Mouse (Mus musculus): ENCODE results near the gene Dnajc9. TPM values are rescaled to one million over a fixed set of nuclear protein-coding genes. Genes with fewer than 3 reads are reported as not detected.

Gene Dnajc9
- polyA plus RNA-seq, 1 experiment from 2014 or later, result 56.4 TPM

GRCm38 (mm10) chr14:20377112-20377521 is 11.6 kb downstream of the Dnajc9 start:
- Histone ChIP-seq H3K9me3 (ENCODE audit: low read length) (no peaks in the 10 kb centered on the region), H3K4me2 (ENCODE audit: low read depth, low read length) (no peak overlapping the region), H3K27ac (ENCODE audit: low read depth) (no peak overlapping the region; the same call in 1 of the 2 replicates), H3K4me1 (ENCODE audit: insufficient read depth) (peaks cover 18% of the 10 kb centered on the region), H3K36me3 (replicated peaks; ENCODE audit: insufficient read depth, low read length) (peaks cover 16% of the 10 kb centered on the region), H3K4me3 (ENCODE audit: low read depth, low read length) (no peak overlapping the region), H3K27me3 (ENCODE audit: insufficient read depth, low read length) (no peaks in the 10 kb centered on the region), H3K9ac (replicated peaks) (no peak overlapping the region)
- peak; percentile 49 for DNase-seq
- 36% methylated on average over 4 of the region's 4 CpGs for WGBS (ENCODE audit: insufficient replicate concordance)
- no peak for TF ChIP-seq CTCF (IDR thresholded peaks at IDR 0.05; ENCODE audit: low read depth)
- TF ChIP-seq EP300 (IDR thresholded peaks at IDR 0.05; ENCODE audit: low read depth), result peak; percentile 32; the same call in 1 of the 2 replicates
- ATAC-seq, result peak; percentile 66

- ATAC-seq, result no peak
- Histone ChIP-seq H3K4me1 (ENCODE audit: insufficient read depth) (peaks cover under 1% of the 10 kb centered on the region; the same call in 1 of the 2 replicates), H3K36me3 (replicated peaks; ENCODE audit: insufficient read depth, low read length) (peaks cover 14% of the 10 kb centered on the region), H3K27me3 (ENCODE audit: insufficient read depth, low read length) (no peaks in the 10 kb centered on the region), H3K4me3 (ENCODE audit: low read depth, low read length) (no peak overlapping the region), H3K9ac (replicated peaks) (no peak overlapping the region), H3K9me3 (ENCODE audit: low read length) (no peaks in the 10 kb centered on the region), H3K27ac (ENCODE audit: low read depth) (no peak overlapping the region), H3K4me2 (ENCODE audit: low read depth, low read length) (no peak overlapping the region)
- WGBS (ENCODE audit: insufficient replicate concordance), result 61% methylated on average over 1 of the region's 1 CpGs
- no peak for DNase-seq
- TF ChIP-seq EP300 (IDR thresholded peaks at IDR 0.05; ENCODE audit: low read depth), result no peak
- TF ChIP-seq CTCF (IDR thresholded peaks at IDR 0.05; ENCODE audit: low read depth), result no peak
Measured at GRCm38 (mm10) chr14:20371854-20372253, 16.9 kb downstream of the Dnajc9 start.

- H3K4me2 ChIP-seq (ENCODE audit: low read depth, low read length), result no peak overlapping the region
- H3K36me3 ChIP-seq (replicated peaks; ENCODE audit: insufficient read depth, low read length), result peaks cover 10% of the 10 kb centered on the region; the same call in 1 of the 2 replicates
- H3K27me3 ChIP-seq (ENCODE audit: insufficient read depth, low read length), result no peaks in the 10 kb centered on the region
- WGBS (ENCODE audit: insufficient replicate concordance), result 48% methylated on average over 7 of the region's 7 CpGs
- H3K9me3 ChIP-seq (ENCODE audit: low read length), result no peaks in the 10 kb centered on the region
- no peak overlapping the region for H3K4me3 ChIP-seq (ENCODE audit: low read depth, low read length)
- TF ChIP-seq EP300 (IDR thresholded peaks at IDR 0.05; ENCODE audit: low read depth), result no peak
- no peak for DNase-seq
- no peaks in the 10 kb centered on the region for H3K4me1 ChIP-seq (ENCODE audit: insufficient read depth)
- ATAC-seq, result peak; percentile 38; the same call in 1 of the 2 replicates
- no peak overlapping the region for H3K27ac ChIP-seq (ENCODE audit: low read depth)
- H3K9ac ChIP-seq (replicated peaks), result no peak overlapping the region
Measured at GRCm38 (mm10) chr14:20370798-20371197, 17.9 kb downstream of the Dnajc9 start.

GRCm38 (mm10) chr14:20368271-20368670 is 20.4 kb downstream of the Dnajc9 start:
- Histone ChIP-seq H3K36me3 (replicated peaks; ENCODE audit: insufficient read depth, low read length) (peaks cover 16% of the 10 kb centered on the region), H3K4me2 (ENCODE audit: low read depth, low read length) (no peak overlapping the region), H3K9ac (replicated peaks) (no peak overlapping the region), H3K27ac (ENCODE audit: low read depth) (no peak overlapping the region), H3K4me1 (ENCODE audit: insufficient read depth) (no peaks in the 10 kb centered on the region), H3K4me3 (ENCODE audit: low read depth, low read length) (no peak overlapping the region), H3K9me3 (ENCODE audit: low read length) (no peaks in the 10 kb centered on the region), H3K27me3 (ENCODE audit: insufficient read depth, low read length) (no peaks in the 10 kb centered on the region)
- peak; percentile 39 for DNase-seq
- ATAC-seq, result no peak
- TF ChIP-seq CTCF (IDR thresholded peaks at IDR 0.05; ENCODE audit: low read depth) (peak; percentile 49), EP300 (IDR thresholded peaks at IDR 0.05; ENCODE audit: low read depth) (no peak)
- 97% methylated on average over 3 of the region's 3 CpGs for WGBS (ENCODE audit: insufficient replicate concordance)

- no peak for ATAC-seq
- WGBS (ENCODE audit: insufficient replicate concordance), result 78% methylated on average over 4 of the region's 4 CpGs
Measured at GRCm38 (mm10) chr14:20363230-20363629, 25.5 kb downstream of the Dnajc9 start.

GRCm38 (mm10) chr14:20347991-20348541 is 40.6 kb downstream of the Dnajc9 start, which contains the start of the genes Ecd and Fam149b:
Gene Ecd (minus strand): TSS chr14:20348121.
Gene Fam149b (plus strand): TSS chr14:20348162.
- Histone ChIP-seq H3K36me3 (replicated peaks; ENCODE audit: insufficient read depth, low read length) (peaks cover 10% of the 10 kb centered on the region), H3K4me1 (ENCODE audit: insufficient read depth) (peaks cover 18% of the 10 kb centered on the region; the same call in 1 of the 2 replicates), H3K27me3 (ENCODE audit: insufficient read depth, low read length) (no peaks in the 10 kb centered on the region), H3K9ac (replicated peaks) (peak within 1 kb of the TSS; percentile 93), H3K9me3 (ENCODE audit: low read length) (no peaks in the 10 kb centered on the region), H3K4me2 (ENCODE audit: low read depth, low read length) (peak within 1 kb of the TSS; percentile 83), H3K4me3 (ENCODE audit: low read depth, low read length) (peak within 1 kb of the TSS; percentile 76), H3K27ac (ENCODE audit: low read depth) (peak within 1 kb of the TSS; percentile 88)
- peak; percentile 94 for DNase-seq
- no peak for TF ChIP-seq EP300 (IDR thresholded peaks at IDR 0.05; ENCODE audit: low read depth)
- peak; percentile 77 for TF ChIP-seq CTCF (IDR thresholded peaks at IDR 0.05; ENCODE audit: low read depth)
- 2% methylated on average over 40 of the region's 42 CpGs for WGBS (ENCODE audit: insufficient replicate concordance)
- peak; percentile 97 for ATAC-seq

More at GRCm38 (mm10) chr14:20363230-20363629, 25.5 kb downstream of the Dnajc9 start:
- no peaks in the 10 kb centered on the region for H3K9me3 ChIP-seq (ENCODE audit: low read length)
- no peak overlapping the region for H3K9ac ChIP-seq (replicated peaks)
- no peak overlapping the region for H3K4me2 ChIP-seq (ENCODE audit: low read depth, low read length)
- peaks cover 30% of the 10 kb centered on the region for H3K36me3 ChIP-seq (replicated peaks; ENCODE audit: insufficient read depth, low read length)
- TF ChIP-seq CTCF (IDR thresholded peaks at IDR 0.05; ENCODE audit: low read depth) (no peak), EP300 (IDR thresholded peaks at IDR 0.05; ENCODE audit: low read depth) (no peak)
- 0 out of 2 replicates have a peak overlapping the region, but pooled peaks have one; percentile 22 for H3K27ac ChIP-seq (ENCODE audit: low read depth)
- peak; percentile 28 for DNase-seq
- H3K27me3 ChIP-seq (ENCODE audit: insufficient read depth, low read length), result no peaks in the 10 kb centered on the region
- H3K4me3 ChIP-seq (ENCODE audit: low read depth, low read length), result no peak overlapping the region
- no peaks in the 10 kb centered on the region for H3K4me1 ChIP-seq (ENCODE audit: insufficient read depth)
